Mouse (Mus musculus): Measurements from ENCODE around the gene Ubc.
A peak's percentile ranks its signal among the peaks of the same experiment; 100 is the strongest.

Gene Ubc

DNA sequence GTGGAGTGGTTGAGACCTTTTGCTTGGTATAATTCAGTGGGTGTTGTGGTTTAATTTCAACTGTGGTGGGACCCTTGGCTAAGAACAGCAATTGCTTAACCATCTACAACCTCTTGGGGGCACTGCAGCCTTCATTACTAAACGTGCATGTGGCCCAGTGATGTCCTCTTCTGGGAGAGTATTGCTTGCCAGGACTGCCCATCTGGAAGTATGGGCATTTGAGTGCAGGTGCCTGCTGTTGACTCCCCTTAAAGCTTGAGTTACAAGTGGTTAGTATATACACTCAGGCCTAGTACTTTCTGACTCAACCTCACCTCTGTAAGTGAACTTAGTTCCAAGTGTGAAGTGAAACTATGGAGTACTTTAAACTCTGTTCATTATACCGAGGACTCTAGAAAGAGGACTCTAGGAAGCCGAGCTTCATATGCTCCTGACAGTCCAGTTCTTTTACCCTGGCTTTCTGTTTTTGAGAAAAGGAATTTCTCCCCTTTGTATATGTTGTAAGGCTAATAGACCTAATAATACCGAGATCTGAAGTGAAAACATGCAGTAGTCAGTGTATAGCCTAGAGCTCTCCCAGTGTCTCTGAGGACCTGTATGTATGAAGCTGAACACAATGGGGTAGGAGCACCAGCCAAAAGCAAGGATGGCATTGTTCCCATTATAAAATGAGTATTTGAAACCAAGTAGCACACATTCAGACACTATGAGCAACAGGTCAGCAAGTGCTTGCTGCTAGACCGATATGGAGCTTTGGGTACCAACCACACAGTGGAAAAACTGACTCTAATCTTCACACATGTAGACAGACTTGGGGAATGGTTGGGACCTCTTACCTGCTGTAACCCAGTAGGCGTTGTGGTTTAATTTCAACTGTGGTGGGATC is 7.1 kb downstream of the Ubc start:
- no peak for DNase-seq (ENCODE audit: low read depth, low spot score)

DNA sequence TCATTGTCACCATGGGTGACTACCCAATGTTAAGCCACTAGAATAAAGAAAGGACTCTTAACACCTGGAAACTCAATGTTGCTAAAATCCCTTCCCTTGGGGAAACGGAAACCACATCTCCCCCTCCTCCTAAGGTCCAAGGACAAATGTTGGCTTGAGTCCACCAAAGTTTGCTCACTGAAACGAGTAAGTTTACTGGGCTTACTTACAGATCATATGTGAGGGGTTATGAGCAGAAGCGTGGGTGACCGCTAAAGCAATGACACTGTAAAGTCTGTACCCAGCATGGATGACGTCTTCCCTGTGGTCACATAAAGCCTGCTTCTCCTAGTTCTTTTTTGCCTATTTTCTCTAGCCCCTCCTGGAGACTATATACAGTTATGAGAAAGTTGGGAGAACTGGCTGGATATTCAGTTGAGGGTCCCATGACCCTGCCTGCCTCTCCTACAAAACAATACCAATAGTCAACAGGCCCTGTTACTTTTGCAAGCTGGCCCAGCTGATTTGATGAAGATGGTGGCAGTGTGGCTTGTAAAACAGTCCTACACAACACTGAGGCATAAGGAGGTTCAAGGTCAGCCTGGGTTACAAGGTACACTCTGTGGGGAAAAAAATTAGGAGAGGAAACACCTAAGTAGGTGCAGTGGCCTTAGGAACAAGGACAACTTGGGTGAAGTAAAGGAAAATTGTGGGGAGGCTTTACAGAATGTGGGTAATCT is 7.9 kb downstream of the Ubc start:
- no peak for DNase-seq (ENCODE audit: low read depth, low spot score)

DNA sequence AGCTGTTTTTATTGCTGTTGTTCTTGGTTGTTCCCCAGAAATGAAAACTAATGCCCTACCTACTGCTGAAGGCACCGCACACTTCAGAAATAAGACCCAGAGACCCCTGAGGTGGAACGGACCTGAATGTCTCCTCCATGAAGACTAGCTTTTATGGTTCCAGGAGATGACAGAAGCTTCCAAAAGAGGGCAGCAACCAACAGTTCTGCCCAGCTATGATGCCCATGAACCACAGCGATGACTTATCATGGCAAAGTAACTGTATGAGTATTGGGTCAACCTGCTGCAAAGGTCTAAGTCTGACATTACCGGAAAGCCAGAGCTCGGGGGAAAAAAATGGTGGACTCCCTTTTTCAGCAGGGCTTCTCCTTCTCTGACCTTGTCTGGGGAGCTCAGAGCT is 11.1 kb downstream of the Ubc start:
- DNase-seq (ENCODE audit: low read depth, low spot score) = no peak

DNA sequence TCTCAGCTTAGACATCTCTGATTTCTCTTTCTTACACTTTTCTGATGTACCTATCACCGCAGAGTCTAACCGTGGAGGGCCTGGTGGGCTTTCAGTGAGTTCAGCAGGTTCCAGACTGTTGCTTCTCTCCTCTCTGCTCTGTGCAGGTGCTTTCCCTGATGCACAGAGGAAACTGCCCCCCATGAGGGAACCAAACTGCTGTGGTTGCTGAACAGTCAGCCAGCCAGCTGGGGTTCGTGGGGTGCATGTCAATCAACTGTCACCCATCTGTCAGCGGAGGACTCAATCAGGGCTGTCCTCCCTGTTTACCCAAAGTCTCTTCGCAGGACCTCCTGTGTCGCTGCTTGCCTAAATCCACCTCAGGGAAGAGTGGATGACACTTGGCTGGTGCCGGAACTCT is 12.8 kb downstream of the Ubc start:
- no peak for DNase-seq (ENCODE audit: low read depth, low spot score)

DNA sequence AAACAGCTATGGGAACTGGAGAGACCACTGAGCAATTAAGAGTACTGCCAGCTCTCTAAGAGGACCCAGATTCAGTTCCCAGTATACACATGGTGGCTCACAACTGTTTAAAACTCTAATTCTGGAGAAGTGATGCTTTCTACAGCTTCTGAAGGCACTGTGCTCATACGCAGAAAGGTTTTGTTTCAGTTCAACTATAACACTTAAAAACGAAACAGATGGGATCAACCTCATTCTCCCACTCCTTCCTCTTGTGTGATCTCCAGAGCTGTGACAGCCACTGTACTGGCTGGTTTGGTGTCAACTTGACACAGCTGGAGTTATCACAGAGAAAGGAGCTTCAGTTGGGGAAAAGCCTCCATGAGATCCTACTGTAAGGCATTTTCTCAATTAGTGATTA is 14.1 kb downstream of the Ubc start:
- DNase-seq (ENCODE audit: low read depth, low spot score) = no peak

DNA sequence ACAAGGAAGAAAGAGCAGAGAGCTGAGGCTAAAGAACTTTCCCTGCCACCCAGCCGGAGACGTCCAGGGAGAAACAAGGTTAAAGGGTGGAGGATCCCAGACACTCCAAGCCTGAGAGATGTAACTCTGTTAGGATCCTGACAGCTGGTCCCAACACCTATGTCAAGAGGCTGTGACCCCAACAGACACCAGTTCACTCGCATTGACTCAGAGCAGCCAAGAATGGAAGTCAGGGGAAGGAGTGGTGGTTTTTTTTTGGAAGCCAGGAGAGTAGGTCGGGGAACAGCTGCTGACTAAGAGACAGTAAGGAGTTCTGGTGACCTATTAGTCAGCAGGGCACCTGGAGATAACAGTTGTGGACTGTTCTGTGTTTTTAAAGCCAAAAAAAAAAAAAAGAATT is 18.0 kb downstream of the Ubc start:
- DNase-seq (ENCODE audit: low read depth, low spot score) = no peak

DNA sequence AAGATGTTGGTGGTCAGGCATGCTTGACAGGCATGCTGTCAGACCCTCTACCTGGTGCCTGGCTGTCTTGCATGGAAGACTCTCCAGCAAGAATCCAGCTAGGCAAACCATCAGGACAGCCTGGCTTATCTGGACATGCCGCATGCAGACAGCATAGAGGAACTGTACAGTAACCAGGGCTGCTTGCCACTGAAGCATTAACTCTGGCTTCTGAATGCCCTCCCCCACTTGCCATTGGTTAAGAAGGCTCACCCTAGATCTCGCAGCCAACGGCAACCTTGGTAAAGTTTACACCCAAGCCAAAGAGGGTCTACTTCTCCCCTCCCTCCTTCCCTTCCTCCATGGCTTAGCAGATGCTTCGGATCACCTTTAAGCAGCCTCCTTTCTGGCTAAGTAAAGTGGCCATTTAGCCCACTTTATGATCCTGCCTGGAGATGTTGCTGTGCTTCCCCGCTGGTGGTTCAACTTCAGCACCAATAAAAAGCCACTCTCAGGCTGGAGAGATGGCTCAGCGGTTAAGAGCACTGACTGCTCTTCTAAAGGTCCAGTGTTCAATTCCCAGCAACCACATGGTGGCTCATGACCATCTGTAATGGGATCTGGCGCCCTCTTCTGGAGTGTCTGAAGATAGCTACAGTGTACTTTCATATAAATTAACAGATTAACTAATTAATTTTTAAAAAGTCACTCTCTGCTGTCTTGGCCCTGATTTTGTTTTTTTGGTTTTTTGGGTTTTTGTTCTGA is 18.9 kb downstream of the Ubc start:
- no peak for DNase-seq (ENCODE audit: low read depth, low spot score)

DNA sequence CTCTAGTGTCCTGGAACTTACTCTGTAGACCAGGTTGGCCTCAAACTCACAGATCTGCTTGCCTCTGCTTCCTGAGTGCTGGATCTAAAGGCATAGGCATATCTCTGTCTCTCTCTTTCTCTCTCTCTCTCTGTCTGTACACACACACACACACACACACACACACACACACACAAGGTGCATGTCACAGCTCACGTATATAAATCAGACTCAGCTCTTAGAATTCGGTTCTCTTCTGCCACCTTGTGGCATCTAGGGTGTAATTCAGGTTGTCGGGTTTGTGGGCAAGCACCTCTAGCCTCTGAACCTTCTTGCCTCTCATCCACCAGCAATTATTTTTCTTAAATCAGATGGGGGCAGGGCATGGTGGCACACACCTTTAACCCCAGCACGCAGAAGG is 21.4 kb downstream of the Ubc start:
- peak; percentile 62 for DNase-seq (ENCODE audit: low read depth, low spot score)

DNA sequence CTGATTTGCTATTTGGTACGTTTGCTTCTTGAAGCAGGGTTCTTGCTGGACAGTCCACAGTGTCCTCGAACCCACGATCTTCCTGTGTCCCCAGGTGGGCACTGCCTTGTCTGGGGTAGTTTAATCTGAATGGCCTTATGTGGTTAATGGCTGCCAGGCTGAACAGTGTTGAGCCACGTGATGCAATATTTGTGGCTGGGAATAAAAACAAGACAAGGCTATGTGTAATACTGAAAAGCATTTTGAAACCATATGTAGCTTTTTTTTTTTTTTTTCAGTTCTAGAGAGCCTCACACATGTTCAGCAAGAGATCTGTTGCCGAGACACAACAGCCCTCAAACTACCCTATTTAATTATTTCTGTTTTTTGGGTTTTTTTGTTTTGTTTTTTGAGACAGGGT is 21.8 kb downstream of the Ubc start:
- no peak for DNase-seq (ENCODE audit: low read depth, low spot score)

DNA sequence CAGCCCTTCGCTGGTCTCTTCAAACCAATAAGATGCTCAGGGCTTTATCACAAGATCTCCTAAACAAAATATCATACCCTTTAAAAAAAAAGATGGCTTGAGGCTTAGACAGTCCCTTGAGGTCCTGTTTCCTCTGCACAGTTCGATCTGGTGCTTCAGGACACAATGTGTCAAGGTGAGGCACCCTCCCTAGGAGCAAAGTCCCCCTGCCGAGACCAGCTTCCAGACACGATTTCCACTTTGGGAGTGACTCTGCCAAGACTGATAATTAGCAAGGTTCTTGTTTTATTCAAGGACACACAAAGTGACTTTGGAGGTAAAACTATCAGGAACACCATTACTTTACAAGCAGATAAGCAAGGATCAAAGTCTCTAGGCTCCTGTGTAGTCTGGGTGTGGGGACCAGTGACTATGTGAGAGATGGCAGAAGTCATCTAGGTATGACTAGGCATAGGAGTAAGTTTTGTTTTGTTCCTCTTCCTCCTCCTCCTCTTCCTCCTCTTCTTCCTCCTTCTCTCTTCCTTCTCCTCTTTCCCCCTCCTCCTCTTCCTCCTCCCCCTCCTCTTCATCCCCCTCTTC is 25.1 kb downstream of the Ubc start:
- no peak for DNase-seq (ENCODE audit: low read depth, low spot score)

DNA sequence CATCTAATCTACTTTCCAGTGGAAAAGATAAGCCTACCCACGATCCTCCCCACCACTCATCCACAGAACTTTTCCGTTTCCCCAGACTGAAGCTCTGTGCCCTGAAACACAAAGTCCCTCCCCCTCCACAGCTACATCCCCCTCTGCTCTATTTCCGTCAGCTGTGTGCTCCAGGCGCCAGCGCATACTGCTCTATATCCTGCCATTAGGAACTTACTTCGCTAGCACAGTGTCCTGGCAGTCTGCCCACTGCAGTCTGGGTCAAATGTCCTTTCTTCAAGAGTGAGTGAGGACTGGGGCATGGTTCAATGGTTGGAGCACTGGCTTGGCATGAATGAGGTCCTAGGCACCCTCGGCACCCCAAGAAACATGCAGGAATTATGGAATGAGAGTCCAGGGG is 26.1 kb downstream of the Ubc start:
- no peak for DNase-seq (ENCODE audit: low read depth, low spot score)

DNA sequence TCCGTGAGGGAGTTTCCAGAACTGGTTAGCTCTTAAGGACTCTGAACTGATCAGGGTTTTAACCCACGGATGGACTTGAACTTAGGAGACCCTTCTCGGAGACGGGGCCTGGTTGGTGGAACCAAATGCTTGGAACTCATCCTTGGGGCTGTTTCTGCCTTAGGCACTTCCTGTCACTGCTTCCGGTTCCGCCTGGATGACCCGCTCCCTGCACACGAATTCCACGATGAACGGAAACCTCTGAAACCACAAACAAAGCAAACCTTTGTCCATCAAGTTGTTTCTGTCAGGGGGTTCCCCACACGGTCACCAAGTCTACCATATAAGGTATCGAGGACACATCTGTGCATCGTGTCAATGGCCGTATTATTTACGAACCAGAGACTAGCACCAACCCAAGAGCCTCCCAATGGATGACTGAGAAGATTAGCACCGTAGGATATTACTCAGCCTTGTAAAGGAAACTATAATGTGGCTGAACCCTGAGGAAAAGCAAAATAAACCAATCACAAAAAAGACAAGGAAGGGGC is 29.0 kb downstream of the Ubc start:
- no peak for DNase-seq (ENCODE audit: low read depth, low spot score)

DNA sequence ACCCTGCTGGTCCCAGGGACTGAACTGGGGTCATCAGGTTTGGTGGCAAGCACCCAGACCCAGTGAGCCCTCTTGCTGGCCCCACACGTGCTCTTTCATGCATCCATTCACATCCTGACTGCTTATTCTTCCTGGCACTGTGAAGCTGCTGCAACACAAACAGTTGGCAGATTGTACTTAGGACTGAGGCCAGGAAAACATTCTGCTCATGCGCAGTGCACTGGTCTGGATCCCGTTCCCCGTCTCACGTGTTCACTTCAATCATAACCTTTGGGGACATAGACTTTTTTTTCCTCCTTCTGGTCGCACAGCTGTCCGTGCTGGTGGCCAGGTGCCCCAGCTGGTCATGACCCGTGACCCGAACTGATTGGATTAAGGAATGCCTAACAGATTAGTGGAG is 29.4 kb downstream of the Ubc start:
- no peak for DNase-seq (ENCODE audit: low read depth, low spot score)

DNA sequence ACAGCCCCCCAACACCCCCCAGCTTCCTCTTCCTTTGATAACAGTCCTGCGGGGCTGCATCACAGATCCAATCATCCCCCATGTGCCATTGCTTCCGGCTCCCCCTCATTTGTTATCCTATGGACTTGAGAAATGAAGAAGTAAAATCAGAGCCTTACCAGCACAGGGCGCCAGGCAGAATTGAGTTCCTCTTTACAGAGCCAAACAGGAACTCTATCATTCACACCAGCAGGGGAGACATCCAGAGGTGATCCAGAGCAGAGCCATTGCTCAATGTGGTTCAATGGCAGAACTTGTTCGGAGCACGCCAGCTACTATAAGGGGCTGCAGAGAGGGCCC is 31.8 kb downstream of the Ubc start:
- DNase-seq (ENCODE audit: low read depth, low spot score) = no peak

DNA sequence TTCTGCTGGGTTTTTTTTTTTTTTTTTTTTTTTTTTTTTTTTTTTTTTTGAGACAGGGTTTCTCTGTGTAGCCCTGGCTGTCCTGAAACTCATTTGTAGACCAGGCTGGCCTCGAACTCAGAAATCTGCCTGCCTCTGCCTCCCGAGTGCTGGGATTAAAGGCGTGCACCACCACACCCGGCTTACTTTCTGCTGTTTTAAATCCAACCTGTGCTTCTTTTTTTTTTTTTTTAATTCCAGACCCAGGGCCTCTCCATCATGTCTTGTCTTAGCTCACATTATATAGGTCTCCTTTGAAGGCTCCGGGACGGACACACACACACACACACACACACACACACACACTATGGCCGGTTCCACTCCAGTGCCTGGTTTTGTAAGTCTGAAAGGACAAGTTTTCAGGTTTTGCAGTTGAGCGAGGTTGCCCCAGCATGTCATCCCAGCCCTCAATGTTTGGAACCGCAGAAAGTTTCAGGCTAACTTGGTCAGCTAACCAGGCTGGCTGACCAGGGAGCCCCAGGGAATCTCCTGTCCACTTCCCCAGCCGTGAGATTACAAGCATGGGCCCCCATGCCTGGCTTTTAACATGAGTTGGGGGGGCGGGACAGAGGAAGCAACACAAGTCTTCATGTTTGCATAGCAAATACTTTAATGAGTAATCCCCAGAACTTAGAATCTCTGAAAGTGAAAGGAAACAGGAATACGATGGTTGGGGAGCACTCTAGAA is 32.3 kb downstream of the Ubc start:
- no peak for DNase-seq (ENCODE audit: low read depth, low spot score)

DNA sequence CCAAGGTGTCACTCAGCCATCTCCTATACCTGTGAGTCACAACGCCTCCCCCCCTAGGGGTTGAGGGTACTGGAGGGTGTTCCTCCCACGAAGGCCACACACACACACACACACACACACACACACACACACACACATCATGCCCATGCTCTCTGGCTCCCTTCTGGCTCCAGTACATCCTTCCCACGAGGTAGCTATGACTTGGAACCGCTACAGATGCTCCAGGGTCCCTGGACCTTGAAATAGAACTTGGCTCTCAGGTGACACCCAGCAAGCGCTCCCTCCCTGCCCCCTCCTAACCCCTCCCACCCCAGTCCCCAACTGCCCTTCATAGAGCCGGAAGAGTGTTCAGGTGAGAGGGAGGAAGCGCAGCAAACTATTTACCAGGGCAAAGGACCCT is 34.4 kb downstream of the Ubc start:
- DNase-seq (ENCODE audit: low read depth, low spot score) = no peak

DNA sequence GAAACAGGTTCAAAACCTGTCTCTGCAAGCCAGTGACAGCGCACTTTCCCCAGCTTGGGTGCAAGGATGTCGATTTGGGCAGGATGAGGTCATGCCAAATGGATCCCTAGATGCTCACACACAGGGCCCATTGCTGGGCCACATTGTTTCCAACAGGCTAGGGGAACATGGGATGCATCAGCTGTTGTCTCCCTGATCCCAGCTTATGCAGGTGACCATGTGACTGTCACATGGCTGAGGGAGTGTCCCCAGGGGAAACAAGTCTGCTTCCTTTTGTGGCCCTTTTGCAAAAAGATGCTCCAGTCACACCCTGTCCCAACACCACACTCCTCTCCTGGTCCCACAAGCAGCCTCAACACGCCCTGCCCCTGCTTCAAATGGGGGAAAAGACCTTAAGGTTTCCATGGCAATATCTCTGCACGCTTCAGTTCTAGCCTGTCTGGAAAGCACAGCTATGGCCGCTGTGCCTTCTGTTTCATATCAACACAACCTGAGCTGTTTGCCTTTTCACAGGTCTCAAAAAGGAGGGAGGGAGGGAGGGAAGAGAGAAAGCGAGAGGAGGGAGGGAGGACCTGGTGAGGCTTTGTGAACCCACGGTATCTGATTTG is 35.0 kb downstream of the Ubc start:
- DNase-seq (ENCODE audit: low read depth, low spot score) = no peak

DNA sequence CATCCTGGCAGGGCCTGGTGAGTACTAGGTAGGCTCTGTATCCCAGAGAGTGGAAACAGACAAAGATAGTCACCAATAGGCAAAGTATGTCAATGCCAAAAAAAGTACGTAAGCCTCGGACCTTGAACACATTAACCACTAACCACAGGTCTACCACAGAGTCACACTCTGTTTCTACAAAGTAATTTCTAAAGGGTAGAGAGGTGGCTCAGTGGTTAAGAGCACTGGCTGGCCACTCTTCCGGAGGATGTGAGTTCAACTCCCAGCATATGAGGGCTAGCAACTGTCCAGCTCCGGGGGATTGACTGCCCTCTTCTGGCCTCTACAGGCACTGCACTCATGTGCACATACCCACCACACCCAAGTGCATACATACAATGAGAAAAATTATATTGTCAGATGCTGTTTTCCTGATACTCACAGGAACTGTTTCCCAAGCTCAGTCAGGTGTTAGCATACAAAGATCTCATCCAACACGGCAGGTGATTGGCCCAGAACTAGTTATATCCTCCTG is 37.2 kb downstream of the Ubc start:
- DNase-seq (ENCODE audit: low read depth, low spot score) = no peak

DNA sequence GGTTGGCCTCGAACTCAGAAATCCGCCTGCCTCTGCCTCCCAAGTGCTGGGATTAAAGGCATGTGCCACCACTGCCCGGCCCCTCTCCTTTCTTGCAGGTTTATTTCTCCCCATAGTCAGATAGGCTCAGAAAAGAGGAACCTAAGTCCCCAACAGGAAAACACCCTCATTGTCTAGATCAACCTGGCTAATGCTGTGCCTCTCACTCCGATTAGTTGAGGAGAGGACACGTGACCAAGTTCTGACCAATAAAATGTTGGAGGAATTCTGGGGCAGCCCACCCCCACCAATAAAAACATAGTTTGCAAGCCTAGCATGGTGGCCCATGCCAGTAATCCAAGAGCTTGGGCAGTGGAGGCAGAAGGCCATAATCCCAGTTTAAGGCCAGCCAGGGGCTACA is 38.1 kb downstream of the Ubc start:
- no peak for DNase-seq (ENCODE audit: low read depth, low spot score)

DNA sequence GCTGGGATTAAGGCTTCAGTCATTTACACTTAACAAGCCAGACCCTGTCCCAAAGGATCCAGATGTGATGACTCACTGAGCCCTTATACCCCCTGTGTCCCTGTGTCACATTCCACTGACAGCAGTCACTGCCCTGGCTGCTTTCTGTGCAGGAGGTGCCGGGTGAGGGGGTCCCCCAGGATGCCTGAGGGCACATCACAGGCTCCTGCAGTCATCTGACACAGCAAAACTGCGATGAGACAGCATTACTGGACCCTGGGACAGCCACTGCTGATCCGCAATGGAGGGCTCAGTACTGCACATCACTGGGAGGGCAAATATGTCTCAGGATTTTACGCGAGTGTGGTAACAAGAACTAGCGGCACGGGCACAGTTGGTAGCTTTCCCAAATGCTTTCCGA is 38.9 kb downstream of the Ubc start:
- no peak for DNase-seq (ENCODE audit: low read depth, low spot score)

DNA sequence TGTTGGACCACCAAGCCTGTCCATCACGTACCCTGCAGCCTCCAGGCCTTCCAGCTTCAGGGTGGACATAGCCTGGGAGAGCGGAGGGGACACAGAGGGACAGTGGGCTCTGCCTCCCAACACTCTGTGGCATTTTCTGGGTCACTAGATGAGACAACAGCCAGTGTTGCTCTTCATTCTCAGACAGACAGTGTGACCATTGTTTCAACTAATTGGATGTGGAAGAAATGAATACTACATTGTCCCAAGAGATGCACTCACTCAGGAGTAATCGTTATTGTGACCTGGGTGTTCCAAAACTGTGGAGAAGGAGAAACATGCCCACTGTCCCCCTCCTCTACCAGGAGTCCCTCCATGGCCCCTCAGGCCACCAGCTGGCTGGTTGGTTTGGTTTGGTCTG is 40.6 kb downstream of the Ubc start:
- DNase-seq (ENCODE audit: low read depth, low spot score) = no peak
